Mouse (Mus musculus): ENCODE data around the gene Limk1. TPM values are rescaled to one million over a fixed set of nuclear protein-coding genes. Genes with fewer than 3 reads are reported as not detected.
"Not testable (repeated sequence)": the region's sequence is repeated elsewhere in the genome, so short reads cannot be mapped to it uniquely, and the experiment has no call there.

Limk1 gene
- polyA plus RNA-seq, 1 experiment from 2014 or later: 16.9 TPM

- H3K4me1 ChIP-seq: peaks cover 16% of the 10 kb centered on the region
- H3K9me3 ChIP-seq: no peaks in the 10 kb centered on the region
- H3K36me3 ChIP-seq: peaks cover 19% of the 10 kb centered on the region
- no peak for ATAC-seq (replicated peaks)
- H3K4me2 ChIP-seq (replicated peaks): no peak overlapping the region
- H3K27ac ChIP-seq (replicated peaks): no peak overlapping the region
- 57% methylated on average over 5 of the region's 5 CpGs for WGBS
- no peak overlapping the region for H3K9ac ChIP-seq (replicated peaks)
- no peak overlapping the region for H3K4me3 ChIP-seq
- no peaks in the 10 kb centered on the region for H3K27me3 ChIP-seq
These were observed 13.4 kb downstream of the Limk1 start for GRCm38 (mm10) chr5:134674977-134675376.

DNA sequence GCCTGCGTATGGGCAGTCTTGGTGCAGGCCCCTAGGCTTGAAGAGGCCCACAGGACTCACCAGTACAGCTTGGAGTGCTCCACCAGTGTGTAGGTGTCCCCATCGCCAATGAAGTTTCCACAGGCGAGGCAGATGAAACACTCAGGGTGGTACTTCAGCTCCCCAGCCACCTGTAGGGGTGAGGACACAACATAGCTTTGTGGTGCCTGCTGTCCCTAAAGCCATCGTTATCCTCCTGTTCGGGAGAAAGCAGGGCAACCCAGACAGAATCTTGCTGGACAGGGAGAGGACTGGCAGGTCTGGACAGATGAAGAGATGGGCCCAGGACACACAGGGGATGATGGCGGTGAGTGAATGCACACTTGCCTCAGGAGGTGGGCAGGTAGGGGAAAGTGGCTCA lies 15.8 kb downstream of the Limk1 start:
- peaks cover 38% of the 10 kb centered on the region for H3K36me3 ChIP-seq

DNA sequence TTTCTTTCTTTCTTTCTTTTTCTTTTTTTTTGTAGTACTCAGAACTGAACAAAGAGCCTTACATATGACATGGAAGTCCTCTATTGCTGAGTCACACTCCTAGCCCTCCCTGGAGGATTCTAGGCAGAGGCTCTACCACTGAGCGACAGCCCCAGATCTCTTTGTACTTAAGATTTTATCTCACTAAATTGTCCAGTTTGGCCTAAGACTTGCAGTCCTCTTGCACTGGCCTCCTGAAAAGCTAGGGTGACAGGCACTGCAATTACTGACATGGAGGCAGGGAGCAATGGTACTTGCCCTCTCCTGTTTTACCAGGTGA lies 16.2 kb downstream of the Limk1 start:
- Histone ChIP-seq H3K9me3 (no peaks in the 10 kb centered on the region), H3K4me1 (peaks cover 16% of the 10 kb centered on the region), H3K4me2 (replicated peaks) (no peak overlapping the region), H3K9ac (replicated peaks) (no peak overlapping the region), H3K27me3 (no peaks in the 10 kb centered on the region), H3K4me3 (no peak overlapping the region), H3K36me3 (peaks cover 42% of the 10 kb centered on the region), H3K27ac (replicated peaks) (no peak overlapping the region)
- 86% methylated on average over 1 of the region's 1 CpGs for WGBS
- ATAC-seq (replicated peaks): no peak

More for the DNA sequence above, 15.8 kb downstream of the Limk1 start:
- Histone ChIP-seq H3K4me1 (peaks cover 16% of the 10 kb centered on the region), H3K4me3 (no peak overlapping the region), H3K9me3 (no peaks in the 10 kb centered on the region), H3K9ac (replicated peaks) (no peak overlapping the region), H3K27ac (replicated peaks) (no peak overlapping the region), H3K4me2 (replicated peaks) (no peak overlapping the region), H3K27me3 (no peaks in the 10 kb centered on the region)
- ATAC-seq (replicated peaks): no peak
- WGBS: 90% methylated on average over 6 of the region's 6 CpGs

GRCm38 (mm10) chr5:134671335-134672197 lies 16.8 kb downstream of the Limk1 start:
- ATAC-seq (replicated peaks): no peak

GRCm38 (mm10) chr5:134669001-134669708 lies 19.2 kb downstream of the Limk1 start:
- Histone ChIP-seq H3K4me1 (no peaks in the 10 kb centered on the region), H3K9me3 (no peaks in the 10 kb centered on the region), H3K4me3 (no peak overlapping the region), H3K27ac (replicated peaks) (no peak overlapping the region), H3K27me3 (no peaks in the 10 kb centered on the region), H3K4me2 (replicated peaks) (no peak overlapping the region), H3K9ac (replicated peaks) (no peak overlapping the region), H3K36me3 (peaks cover 64% of the 10 kb centered on the region)
- ATAC-seq (replicated peaks): no peak; the same call in 1 of the 2 replicates
- WGBS: 79% methylated on average over 20 of the region's 20 CpGs

More at GRCm38 (mm10) chr5:134671335-134672197, 16.8 kb downstream of the Limk1 start:
- H3K9me3 ChIP-seq: no peaks in the 10 kb centered on the region
- H3K4me2 ChIP-seq (replicated peaks): no peak overlapping the region
- H3K27ac ChIP-seq (replicated peaks): 0 out of 2 replicates have a peak overlapping the region, but pooled peaks have one; percentile 32
- no peak overlapping the region for H3K4me3 ChIP-seq
- H3K36me3 ChIP-seq: peaks cover 45% of the 10 kb centered on the region
- 60% methylated on average over 17 of the region's 17 CpGs for WGBS
- H3K4me1 ChIP-seq: peaks cover 13% of the 10 kb centered on the region
- H3K9ac ChIP-seq (replicated peaks): no peak overlapping the region
- H3K27me3 ChIP-seq: no peaks in the 10 kb centered on the region

- WGBS: 27% methylated on average over 8 of the region's 8 CpGs
- H3K4me2 ChIP-seq (replicated peaks): no peak overlapping the region
- no peaks in the 10 kb centered on the region for H3K27me3 ChIP-seq
- H3K4me3 ChIP-seq: no peak overlapping the region
- no peak; the same call in 1 of the 2 replicates for ATAC-seq (replicated peaks)
- H3K9me3 ChIP-seq: no peaks in the 10 kb centered on the region
- no peaks in the 10 kb centered on the region for H3K4me1 ChIP-seq
- no peak overlapping the region for H3K9ac ChIP-seq (replicated peaks)
- H3K36me3 ChIP-seq: peaks cover 71% of the 10 kb centered on the region
- H3K27ac ChIP-seq (replicated peaks): no peak overlapping the region
These were observed 19.9 kb downstream of the Limk1 start for GRCm38 (mm10) chr5:134668495-134668894.

- H3K9me3 ChIP-seq: no peaks in the 10 kb centered on the region
- no peaks in the 10 kb centered on the region for H3K27me3 ChIP-seq
- no peak overlapping the region for H3K27ac ChIP-seq (replicated peaks)
- no peak for ATAC-seq (replicated peaks)
- no peak overlapping the region for H3K4me3 ChIP-seq
- WGBS: 83% methylated on average over 4 of the region's 4 CpGs
- no peak overlapping the region for H3K9ac ChIP-seq (replicated peaks)
- peaks cover 45% of the 10 kb centered on the region for H3K36me3 ChIP-seq
- no peak overlapping the region for H3K4me2 ChIP-seq (replicated peaks)
- 0 out of 2 replicates have a peak, but pooled peaks cover 4% of the 10 kb centered on the region for H3K4me1 ChIP-seq
These were observed 31.7 kb downstream of the Limk1 start for GRCm38 (mm10) chr5:134656708-134657107.

DNA sequence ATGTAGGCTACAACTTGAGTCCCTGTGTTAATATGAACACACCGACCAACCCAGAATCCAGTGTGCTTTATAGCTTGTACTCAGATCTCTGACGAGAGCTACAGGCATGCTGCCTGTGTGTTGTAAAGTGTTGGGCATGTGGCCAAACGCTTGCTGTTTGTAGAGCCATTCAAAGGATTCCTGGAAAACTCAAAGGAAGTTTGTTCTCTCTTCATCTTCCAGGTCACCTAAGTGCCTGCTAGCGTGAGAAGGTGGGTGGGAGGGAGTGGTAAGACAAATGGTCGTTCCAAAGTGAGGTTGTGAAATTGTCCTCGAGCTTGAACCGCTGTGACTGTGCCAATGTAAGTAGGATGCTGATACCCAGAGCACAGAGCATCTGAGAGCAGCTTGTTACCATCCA lies 36.4 kb downstream of the Limk1 start:
- 0 out of 2 replicates have a peak, but pooled peaks cover 4% of the 10 kb centered on the region for H3K4me1 ChIP-seq
- no peaks in the 10 kb centered on the region for H3K27me3 ChIP-seq
- H3K4me3 ChIP-seq: no peak overlapping the region
- 0 out of 2 replicates have a peak overlapping the region, but pooled peaks have one; percentile 27 for H3K27ac ChIP-seq (replicated peaks)
- H3K4me2 ChIP-seq (replicated peaks): no peak overlapping the region
- H3K9ac ChIP-seq (replicated peaks): no peak overlapping the region
- H3K9me3 ChIP-seq: no peaks in the 10 kb centered on the region
- ATAC-seq (replicated peaks): no peak
- 41% methylated on average over 7 of the region's 7 CpGs for WGBS
- peaks cover 4% of the 10 kb centered on the region; the same call in 1 of the 2 replicates for H3K36me3 ChIP-seq

GRCm38 (mm10) chr5:134650926-134651325 lies 37.5 kb downstream of the Limk1 start:
- 0 out of 2 replicates have a peak, but pooled peaks cover 4% of the 10 kb centered on the region for H3K4me1 ChIP-seq
- no peak overlapping the region for H3K27ac ChIP-seq (replicated peaks)
- no peak overlapping the region for H3K4me2 ChIP-seq (replicated peaks)
- no peak overlapping the region for H3K9ac ChIP-seq (replicated peaks)
- no peak overlapping the region for H3K4me3 ChIP-seq
- WGBS: 59% methylated on average over 5 of the region's 5 CpGs
- H3K27me3 ChIP-seq: no peaks in the 10 kb centered on the region
- no peaks in the 10 kb centered on the region for H3K9me3 ChIP-seq
- ATAC-seq (replicated peaks): no peak
- H3K36me3 ChIP-seq: no peaks in the 10 kb centered on the region

GRCm38 (mm10) chr5:134648976-134649375 lies 39.4 kb downstream of the Limk1 start:
- H3K4me1 ChIP-seq; H3K4me2 ChIP-seq (replicated peaks); H3K4me3 ChIP-seq; H3K27me3 ChIP-seq; H3K36me3 ChIP-seq; H3K27ac ChIP-seq (replicated peaks); H3K9ac ChIP-seq (replicated peaks); ATAC-seq (replicated peaks); H3K9me3 ChIP-seq: not testable (repeated sequence)
- 72% methylated on average over 4 of the region's 4 CpGs for WGBS

DNA sequence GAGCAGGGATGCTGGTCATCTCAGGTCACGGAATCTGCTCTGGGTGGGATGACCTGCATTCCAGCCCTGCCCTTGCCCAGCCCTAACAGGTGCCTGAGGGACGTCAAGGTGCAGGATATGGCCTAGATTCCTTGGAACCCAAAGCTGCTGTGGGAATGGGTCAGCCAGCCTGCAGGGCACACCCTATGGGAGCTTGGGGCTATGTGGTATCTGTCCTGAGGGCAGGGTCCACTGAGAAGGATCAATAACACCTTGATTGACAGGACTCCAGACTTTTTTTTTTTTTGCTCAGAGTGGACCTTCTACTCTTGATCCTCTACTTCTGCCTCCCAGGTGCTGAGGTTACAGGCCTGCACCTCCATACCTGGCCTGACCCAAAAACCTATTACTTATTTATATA lies 41.0 kb downstream of the Limk1 start:
- no peaks in the 10 kb centered on the region for H3K9me3 ChIP-seq
- H3K4me2 ChIP-seq (replicated peaks): no peak overlapping the region
- WGBS: 84% methylated on average over 2 of the region's 2 CpGs
- H3K9ac ChIP-seq (replicated peaks): no peak overlapping the region
- H3K27me3 ChIP-seq: no peaks in the 10 kb centered on the region
- no peaks in the 10 kb centered on the region for H3K36me3 ChIP-seq
- 0 out of 2 replicates have a peak, but pooled peaks cover 4% of the 10 kb centered on the region for H3K4me1 ChIP-seq
- H3K27ac ChIP-seq (replicated peaks): no peak overlapping the region
- no peak overlapping the region for H3K4me3 ChIP-seq
- ATAC-seq (replicated peaks): no peak

DNA sequence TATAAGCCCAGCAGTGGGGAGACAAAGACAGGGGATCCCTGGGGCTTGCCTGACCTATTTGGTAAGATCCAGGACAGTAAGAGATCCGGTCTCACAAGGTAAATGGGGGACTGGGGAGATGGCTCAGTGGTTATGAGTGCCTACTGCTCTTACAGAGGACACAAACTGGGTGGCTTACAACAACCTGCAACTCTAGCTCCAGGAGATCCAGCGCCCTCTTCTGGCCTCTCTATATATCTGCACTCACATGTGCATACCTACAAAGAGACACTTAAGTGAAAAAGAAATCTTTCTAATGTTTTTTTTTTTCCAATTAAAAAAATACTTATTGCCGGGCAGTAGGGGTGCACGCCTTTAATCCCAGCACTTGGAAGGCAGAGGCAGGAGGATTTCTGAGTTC lies 41.9 kb downstream of the Limk1 start:
- ATAC-seq (replicated peaks): no peak
- Histone ChIP-seq H3K4me2 (replicated peaks) (no peak overlapping the region), H3K9me3 (no peaks in the 10 kb centered on the region), H3K27me3 (no peaks in the 10 kb centered on the region), H3K36me3 (no peaks in the 10 kb centered on the region), H3K27ac (replicated peaks) (no peak overlapping the region), H3K4me3 (no peak overlapping the region), H3K9ac (replicated peaks) (no peak overlapping the region), H3K4me1 (no peaks in the 10 kb centered on the region)
- 76% methylated on average over 4 of the region's 4 CpGs for WGBS

All from forebrain, embryonic 15.5 days (tissue).